Comparison of ENCODE assay signal across 10 mouse cellular contexts in genomic region chr2:29747852-29748251, GRCm38 (mm10). TPM values are rescaled to one million over a fixed set of nuclear protein-coding genes. Genes with fewer than 3 reads are reported as not detected.
DNase-seq lines count a peak whose midpoint lies in the region; ATAC-seq lines count a peak whose summit lies in the region.
"Had no signal": no experiment of that assay in that cellular context is flagged by ENCODE, and none has a peak within 500 bp of the region (broad histone marks: within the 10 kb centered on the region; RNA-seq: fewer than 3 reads in every experiment).

No protein-coding gene starts in this region.

- peaks cover 11% of the 10 kb centered on the region for H3K4me1 ChIP-seq in heart, embryonic 15.5 days (replicated peaks)

- no peaks in the 10 kb centered on the region for H3K36me3 ChIP-seq in heart, embryonic 15.5 days

- no peak overlapping the region; the same call in 1 of the 2 replicates for H3K4me3 ChIP-seq in heart, embryonic 15.5 days
- H3K4me3 ChIP-seq: myocyte had no signal

- peak overlapping the region; percentile 78 for H3K4me2 ChIP-seq in heart, embryonic 15.5 days

- H3K27me3 ChIP-seq in heart, embryonic 15.5 days = peaks cover 70% of the 10 kb centered on the region

- no peak for DNase-seq in heart, postnatal 4 days
- peak; percentile 56 for DNase-seq in A20 (ENCODE audit: low read depth, low spot score)
- DNase-seq in brain, adult 2 months (ENCODE audit: low read depth, low spot score) = peak; percentile 40
- no peak for DNase-seq in adrenal gland, postnatal 14 days
- no peak for DNase-seq in testis, postnatal 14 days (ENCODE audit: low spot score)
- no peak for DNase-seq in gastrocnemius, adult 18-20 months (ENCODE audit: low spot score)
- DNase-seq: heart, postnatal 36 days had no signal

- WGBS in heart, embryonic 15.5 days = 56% methylated on average over 5 of the region's 5 CpGs

- no peak overlapping the region for H3K27ac ChIP-seq in heart, embryonic 15.5 days

- no peak overlapping the region for H3K9ac ChIP-seq in heart, embryonic 15.5 days

- H3K9me3 ChIP-seq in heart, embryonic 15.5 days (replicated peaks) = no peaks in the 10 kb centered on the region

- no peak for ATAC-seq in heart, embryonic 15.5 days (replicated peaks; ENCODE audit: insufficient number of reproducible peaks, insufficient read depth, low FRiP score, low read depth)
- ATAC-seq in megakaryocyte progenitor cell, adult 5-6 weeks (replicated peaks; ENCODE audit: poor library complexity) = 0 out of 2 replicates have a peak, but pooled peaks have one; percentile 42

RNA-seq across cellular contexts. Expression of gene Gm13420, which starts 3.6 kb away (rescaled TPM):
- not detected in 2 replicates for polyA plus RNA-seq in heart, embryonic 15.5 days (2015; fragmentation: Nextera tagmentation; extraction: Ambion mirVana)
- total RNA-seq in heart, postnatal 4 days (2021) = not detected
- not detected in 2 replicates for total RNA-seq in megakaryocyte progenitor cell, adult 5-6 weeks (2015)
- not detected in 2 replicates for total RNA-seq in megakaryocyte progenitor cell, adult 5-6 weeks (2017)
- total RNA-seq in adrenal gland, postnatal 14 days (2021) = not detected in 2 replicates
- not detected for total RNA-seq in gastrocnemius, adult 18-20 months (2021)
- total RNA-seq: heart, postnatal 36 days had no signal
- polyA plus RNA-seq: myocyte had no signal

RNA-seq across cellular contexts. Expression of gene Gm13547, which starts 11.3 kb away (rescaled TPM):
- polyA plus RNA-seq in heart, embryonic 15.5 days (2015; fragmentation: Nextera tagmentation; extraction: Ambion mirVana) = not detected in 2 replicates
- not detected for total RNA-seq in heart, postnatal 4 days (2021)
- total RNA-seq in megakaryocyte progenitor cell, adult 5-6 weeks (2015) = not detected in 2 replicates
- total RNA-seq in megakaryocyte progenitor cell, adult 5-6 weeks (2017) = not detected in 2 replicates
- total RNA-seq in adrenal gland, postnatal 14 days (2021) = not detected in 2 replicates
- not detected for total RNA-seq in gastrocnemius, adult 18-20 months (2021)
- total RNA-seq: heart, postnatal 36 days had no signal
- polyA plus RNA-seq: myocyte had no signal

RNA-seq across cellular contexts. Expression of gene Coq4, which starts 39.4 kb away (rescaled TPM):
- 22.9 and 28.7 TPM in 2 replicates for polyA plus RNA-seq in heart, embryonic 15.5 days (2015; fragmentation: Nextera tagmentation; extraction: Ambion mirVana)
- 10 to 100 TPM; 14.6 to 14.7 TPM for total RNA-seq in heart, postnatal 4 days (2021)
- 17.4 and 18.2 TPM in 2 replicates for total RNA-seq in megakaryocyte progenitor cell, adult 5-6 weeks (2015)
- total RNA-seq in megakaryocyte progenitor cell, adult 5-6 weeks (2017) = 10.5 and 12.5 TPM in 2 replicates
- 19.0 and 23.2 TPM in 2 replicates for total RNA-seq in adrenal gland, postnatal 14 days (2021)
- total RNA-seq in gastrocnemius, adult 18-20 months (2021) = 1 to 10 TPM; 8.6 to 9.0 TPM

RNA-seq across cellular contexts. Expression of gene Trub2, which starts 40.5 kb away (rescaled TPM):
- 21.0 and 29.8 TPM in 2 replicates for polyA plus RNA-seq in heart, embryonic 15.5 days (2015; fragmentation: Nextera tagmentation; extraction: Ambion mirVana)
- total RNA-seq in heart, postnatal 4 days (2021) = 10 to 100 TPM; 37.5 to 38.6 TPM
- total RNA-seq in megakaryocyte progenitor cell, adult 5-6 weeks (2015) = 17.4 and 22.9 TPM in 2 replicates
- 46.2 and 57.1 TPM in 2 replicates for total RNA-seq in megakaryocyte progenitor cell, adult 5-6 weeks (2017)
- 33.6 and 39.4 TPM in 2 replicates for total RNA-seq in adrenal gland, postnatal 14 days (2021)
- total RNA-seq in gastrocnemius, adult 18-20 months (2021) = 10 to 100 TPM; 27.7 to 30.3 TPM

RNA-seq across cellular contexts. Expression of gene Slc27a4, which starts 54.6 kb away (rescaled TPM):
- 9.7 and 12.6 TPM in 2 replicates for polyA plus RNA-seq in heart, embryonic 15.5 days (2015; fragmentation: Nextera tagmentation; extraction: Ambion mirVana)
- total RNA-seq in heart, postnatal 4 days (2021) = 10 to 100 TPM; 22.3 to 23.4 TPM
- total RNA-seq in megakaryocyte progenitor cell, adult 5-6 weeks (2015) = 4.2 and 5.5 TPM in 2 replicates
- 6.8 and 7.2 TPM in 2 replicates for total RNA-seq in megakaryocyte progenitor cell, adult 5-6 weeks (2017)
- total RNA-seq in adrenal gland, postnatal 14 days (2021) = 30.5 and 32.5 TPM in 2 replicates
- 1 to 10 TPM; 6.5 to 7.0 TPM for total RNA-seq in gastrocnemius, adult 18-20 months (2021)

Comparison
In these comparisons a context has a peak if more than half of its experiments do, and no peak if none do; other contexts are left out.
1. DNase-seq: peak in A20 (single experiment) and brain, adult 2 months (single experiment); none in heart, postnatal 4 days (single experiment), adrenal gland, postnatal 14 days (single experiment), testis, postnatal 14 days (single experiment) and gastrocnemius, adult 18-20 months (single experiment).